Mouse (Mus musculus): ENCODE results near the gene Dhx38.
A peak's percentile ranks its signal among the peaks of the same experiment; 100 is the strongest.

Gene Dhx38

GRCm38 (mm10) chr8:109551663-109552062 lies 14.0 kb downstream of the Dhx38 start:
- no peak for DNase-seq (ENCODE audit: low spot score in 2 of 2)

- no peak for DNase-seq (ENCODE audit: low spot score in 2 of 2)
Observed at GRCm38 (mm10) chr8:109544049-109544448, 21.6 kb downstream of the Dhx38 start.

GRCm38 (mm10) chr8:109542748-109543519 lies 22.7 kb downstream of the Dhx38 start:
- no peak for DNase-seq (ENCODE audit: low spot score in 2 of 2)

GRCm38 (mm10) chr8:109542165-109542564 lies 23.5 kb downstream of the Dhx38 start:
- DNase-seq (ENCODE audit: low spot score in 2 of 2): no peak

GRCm38 (mm10) chr8:109536703-109537102 lies 29.0 kb downstream of the Dhx38 start:
- DNase-seq (ENCODE audit: low spot score in 2 of 2): peak; percentile 71 to 90

GRCm38 (mm10) chr8:109535140-109535990 lies 30.3 kb downstream of the Dhx38 start:
- DNase-seq (ENCODE audit: low spot score in 2 of 2): peak; percentile 49 to 81

- DNase-seq (ENCODE audit: low spot score in 2 of 2): no peak
Observed at GRCm38 (mm10) chr8:109524008-109524407, 41.7 kb downstream of the Dhx38 start.

- DNase-seq (ENCODE audit: low spot score in 2 of 2): no peak
Observed at GRCm38 (mm10) chr8:109505560-109505959, 60.1 kb downstream of the Dhx38 start.

GRCm38 (mm10) chr8:109503566-109503965 lies 62.1 kb downstream of the Dhx38 start:
- DNase-seq (ENCODE audit: low spot score in 2 of 2): no peak

GRCm38 (mm10) chr8:109499009-109499717 lies 66.5 kb downstream of the Dhx38 start:
- no peak for DNase-seq (ENCODE audit: low spot score in 2 of 2)

All from spleen, postnatal 4 days (tissue).